Mouse (Mus musculus) layer of hippocampus, adult 2 months (tissue): ENCODE measurements at regions not wholly inside any gene's neighbourhood (a gene's known extent, or its start where the extent isn't known, plus 50 kb on each side); places are given as distances from the start of the nearest gene placed in this dataset.

Source experiments
- DNase-seq, 2 experiments: peaks; one replicate each; pipeline ENCODE4 v3.0.0; 2022; ENCODE audit warnings: low spot score in 2 of 2
- H3K27ac ChIP-seq: fragments of 200-600 bp; 2 replicates; pipeline ENCODE4 v1.8.1; 2022
- H3K4me3 ChIP-seq: fragments of 200-600 bp; 2 replicates; pipeline ENCODE4 v1.8.1; 2022; ENCODE audit warnings: mild to moderate bottlenecking
- CTCF ChIP-seq: fragments of 200-600 bp; conservative IDR thresholded peaks from 2 replicates; pipeline ENCODE4 v1.8.1; 2022; ENCODE audit warnings: antibody characterized with exemption, mild to moderate bottlenecking, moderate library complexity

DNA sequence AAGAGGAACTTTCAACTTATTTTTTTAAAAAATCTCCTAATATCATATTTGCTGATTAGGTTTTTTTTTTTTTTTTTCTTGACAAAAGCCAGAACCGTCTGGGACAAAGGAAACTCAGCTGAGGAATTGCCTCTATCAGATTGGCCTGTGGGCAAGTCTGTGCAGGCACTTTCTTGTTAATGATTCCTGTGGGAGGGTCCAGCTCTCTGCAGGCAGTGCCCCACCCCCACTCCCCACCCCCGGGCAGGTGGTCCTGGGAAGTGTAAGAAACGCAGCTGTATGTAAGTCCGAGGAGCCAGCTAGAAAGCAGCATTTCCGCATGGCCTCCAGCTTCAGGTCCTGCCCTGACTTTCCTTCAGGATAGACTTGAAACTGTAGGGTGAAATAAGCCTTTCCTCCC is 377.7 kb downstream of the Sox2 start:
- H3K4me3 ChIP-seq, result no peak overlapping the region
- no peak for DNase-seq
- no peak for TF ChIP-seq CTCF
- no peak overlapping the region for H3K27ac ChIP-seq

DNA sequence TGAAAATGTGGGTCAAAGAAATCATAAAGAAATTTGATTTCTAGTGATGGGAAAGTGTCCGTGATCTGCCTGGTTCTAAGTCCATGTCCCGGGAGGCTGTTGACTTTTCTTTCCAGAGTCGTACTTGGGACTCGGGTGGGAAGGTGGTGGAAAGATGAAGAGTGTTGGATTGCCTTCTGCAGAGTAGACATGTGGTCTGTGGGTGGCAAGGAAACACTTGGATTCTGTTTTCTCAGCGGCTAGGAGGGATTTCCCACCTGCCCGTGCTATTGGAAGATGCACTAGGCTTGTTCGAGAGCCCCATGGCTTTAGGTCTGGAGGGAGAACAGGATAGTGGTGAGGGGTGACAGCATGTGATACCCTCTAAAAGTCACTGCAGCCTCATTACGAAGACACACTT is 379.7 kb downstream of the Sox2 start:
- no peak for TF ChIP-seq CTCF
- no peak overlapping the region for H3K4me3 ChIP-seq
- peak in 1 of 2 experiments; percentile 16 for DNase-seq
- H3K27ac ChIP-seq, result no peak overlapping the region

DNA sequence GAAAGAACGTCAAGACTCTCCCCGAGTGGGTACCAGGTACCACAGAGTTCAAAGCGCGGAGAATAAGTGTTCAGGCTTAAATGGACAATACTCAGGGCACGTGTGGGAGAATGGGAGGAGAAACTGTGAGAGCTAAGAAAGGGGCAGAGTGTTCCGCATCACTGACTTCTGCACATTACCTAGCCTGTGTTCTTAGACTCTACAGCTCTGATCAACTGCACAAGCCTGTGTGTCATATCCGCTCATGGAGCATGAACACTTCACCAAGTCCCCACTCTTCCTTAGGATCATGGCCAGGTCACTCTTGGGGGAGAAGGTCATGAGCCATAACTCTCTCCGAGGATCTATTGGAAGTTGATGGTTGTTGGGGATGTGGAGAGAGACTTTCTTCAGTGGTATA is 383.4 kb downstream of the Sox2 start:
- DNase-seq, result no peak
- no peak overlapping the region for H3K27ac ChIP-seq
- no peak overlapping the region for H3K4me3 ChIP-seq
- TF ChIP-seq CTCF, result no peak

DNA sequence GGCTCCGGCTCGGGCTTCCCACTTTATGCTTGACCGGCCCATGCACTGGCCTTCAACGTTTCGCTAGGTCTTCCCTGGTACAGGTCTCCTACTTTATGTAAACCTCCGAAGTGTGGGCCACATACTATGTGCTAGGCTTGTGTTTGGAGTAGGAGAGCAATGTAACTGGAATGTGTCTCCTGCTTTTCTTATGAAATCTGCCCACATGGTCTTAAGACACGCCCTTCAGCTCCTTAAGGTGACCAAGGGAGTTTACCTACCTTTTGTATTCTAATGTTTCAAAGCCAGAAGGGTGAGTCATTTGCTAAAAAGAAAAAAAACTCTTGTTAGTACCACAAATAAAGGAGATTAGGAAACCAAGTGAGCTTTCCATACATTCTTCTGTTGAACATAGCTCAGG is 385.0 kb downstream of the Sox2 start:
- Histone ChIP-seq H3K27ac (no peak overlapping the region), H3K4me3 (no peak overlapping the region)
- no peak for TF ChIP-seq CTCF
- no peak for DNase-seq

DNA sequence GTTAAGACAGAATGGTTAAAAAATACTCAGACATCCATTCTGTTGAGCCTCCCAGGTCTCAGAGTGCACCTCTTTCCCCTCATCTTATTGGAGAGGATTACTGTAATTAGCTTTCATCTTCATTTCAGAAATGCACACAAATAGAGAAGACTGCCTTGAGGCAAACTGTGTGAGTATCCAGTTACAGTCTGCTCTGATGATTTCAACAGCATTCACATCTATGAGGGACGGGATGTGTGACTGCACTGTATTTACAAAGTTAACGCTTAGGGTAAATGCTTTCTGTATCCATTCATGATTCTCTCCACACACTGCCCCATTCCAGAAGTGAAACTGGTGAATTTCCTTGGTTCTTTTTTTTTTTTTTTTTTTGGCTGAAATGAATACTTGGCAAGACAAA is 393.5 kb downstream of the Sox2 start:
- no peak for TF ChIP-seq CTCF
- Histone ChIP-seq H3K4me3 (no peak overlapping the region), H3K27ac (no peak overlapping the region)
- no peak for DNase-seq

DNA sequence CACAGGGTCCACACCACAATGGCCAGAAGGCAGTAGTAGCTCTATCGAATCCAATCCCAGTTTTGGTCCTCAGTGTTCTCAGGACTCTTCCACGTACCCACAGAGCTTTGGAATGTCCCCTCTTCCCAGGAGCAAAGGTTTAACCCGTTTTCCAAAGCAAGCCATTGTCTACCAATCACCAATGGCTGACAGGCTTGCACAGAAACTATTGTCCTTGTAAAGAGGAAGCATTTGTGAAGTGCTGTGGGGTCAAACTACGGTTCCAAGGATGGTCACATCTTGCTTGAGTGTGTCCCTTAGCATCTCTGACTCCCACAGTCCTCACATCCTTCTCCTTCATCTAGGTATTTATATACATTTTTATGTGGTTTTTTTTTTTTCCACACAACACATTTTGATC is 409.2 kb downstream of the Sox2 start:
- TF ChIP-seq CTCF, result no peak
- Histone ChIP-seq H3K4me3 (no peak overlapping the region), H3K27ac (no peak overlapping the region)
- DNase-seq, result no peak

DNA sequence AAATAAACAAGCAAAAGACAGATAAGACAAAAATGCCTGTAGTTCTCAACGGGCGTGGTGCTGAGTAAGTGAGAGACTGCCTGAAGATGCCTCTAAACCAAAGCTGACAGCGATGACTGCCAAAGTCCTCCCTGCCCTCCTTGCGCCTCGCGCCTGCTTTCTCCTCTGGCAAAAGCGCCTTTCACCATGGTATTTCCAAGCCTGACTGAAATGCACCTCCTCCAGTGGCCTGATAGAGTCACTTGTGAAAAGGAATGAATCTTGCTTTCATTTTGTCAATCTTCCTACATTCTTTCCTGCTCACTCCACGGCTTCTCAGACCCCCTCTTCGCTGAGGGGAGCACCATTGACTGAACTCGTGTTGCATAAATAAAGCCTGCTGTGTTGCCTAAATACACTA is 409.8 kb downstream of the Sox2 start:
- H3K27ac ChIP-seq, result no peak overlapping the region
- H3K4me3 ChIP-seq, result no peak overlapping the region
- DNase-seq, result no peak
- no peak for TF ChIP-seq CTCF

DNA sequence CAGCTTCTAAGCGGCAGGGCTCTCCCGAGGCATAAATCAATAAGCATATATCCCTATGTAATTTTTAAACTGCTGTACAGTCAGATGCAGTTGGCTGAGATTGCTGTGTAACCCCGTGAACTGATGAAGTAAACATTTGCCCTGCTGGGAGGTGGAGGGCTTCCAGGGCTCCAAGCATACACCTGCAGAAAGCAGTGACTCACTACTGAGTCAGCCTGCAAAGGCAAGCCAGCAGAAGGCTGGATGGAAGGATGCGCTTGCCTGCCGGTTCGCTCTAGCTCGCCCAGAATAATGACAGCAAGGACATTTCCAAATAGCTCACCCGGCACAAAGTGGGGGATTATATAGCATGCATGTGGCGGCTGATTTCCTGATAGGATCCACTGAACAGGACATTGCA is 416.6 kb downstream of the Sox2 start:
- no peak overlapping the region for H3K4me3 ChIP-seq
- H3K27ac ChIP-seq, result no peak overlapping the region
- TF ChIP-seq CTCF, result no peak
- peak; percentile 17 to 23 for DNase-seq

DNA sequence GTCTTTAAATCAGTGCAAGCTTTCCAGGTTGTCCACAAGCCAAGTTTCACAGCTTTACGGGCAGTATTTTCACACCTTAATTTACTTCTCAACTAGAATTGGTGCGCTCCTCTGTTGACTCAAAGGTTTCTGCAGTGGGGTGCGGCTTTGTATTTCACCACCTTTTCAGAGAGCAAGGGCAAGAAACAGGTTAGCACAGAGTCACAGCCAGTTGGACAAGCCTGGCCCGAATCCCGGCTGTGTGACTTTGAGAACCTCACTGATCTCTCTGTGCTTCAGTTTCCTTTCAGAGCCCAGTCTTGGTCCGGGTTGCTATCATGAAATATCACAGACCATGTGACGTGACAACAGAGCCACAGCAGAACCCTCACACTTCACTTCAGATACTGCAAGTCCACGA is 418.4 kb downstream of the Sox2 start:
- TF ChIP-seq CTCF, result no peak
- Histone ChIP-seq H3K27ac (no peak overlapping the region), H3K4me3 (no peak overlapping the region)
- DNase-seq, result no peak

DNA sequence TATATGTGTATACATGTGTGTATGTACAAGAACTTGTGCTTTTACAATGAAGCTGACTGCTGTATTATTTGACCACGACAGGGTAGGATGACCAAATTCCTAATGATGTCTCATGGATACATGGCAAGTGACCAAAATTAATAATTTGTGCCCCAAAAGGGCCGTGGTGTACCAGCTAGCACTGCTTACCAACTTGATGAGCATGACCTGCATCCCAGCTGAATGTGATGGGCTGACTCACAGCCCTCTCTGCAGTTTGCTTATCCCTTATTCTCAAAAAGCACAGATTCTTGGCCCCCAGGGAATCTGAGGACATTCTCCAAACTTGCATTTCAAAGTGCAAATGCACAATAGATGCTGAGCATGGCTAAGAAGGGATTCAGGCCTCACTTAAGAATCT is 420.8 kb downstream of the Sox2 start:
- DNase-seq, result no peak
- no peak overlapping the region for H3K4me3 ChIP-seq
- H3K27ac ChIP-seq, result no peak overlapping the region
- TF ChIP-seq CTCF, result no peak

DNA sequence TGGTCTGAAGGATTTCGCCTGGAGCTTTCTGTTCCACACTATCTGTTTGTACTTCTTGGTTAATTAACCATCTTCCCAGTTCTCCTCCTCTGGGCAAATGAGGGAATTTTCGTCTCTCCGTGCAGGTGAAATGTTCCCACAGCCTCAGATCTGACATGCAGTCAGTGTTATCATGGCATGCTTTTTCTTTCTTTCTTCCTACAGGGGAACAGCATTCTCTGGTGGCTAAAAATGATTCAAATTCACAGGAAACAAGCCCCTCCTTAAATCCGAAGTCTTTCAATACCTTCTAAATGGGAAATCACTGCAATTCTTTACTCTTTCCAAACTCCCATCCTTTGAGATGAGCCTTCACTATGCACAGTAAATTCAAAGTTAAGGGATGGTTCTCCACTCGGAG is 429.7 kb downstream of the Sox2 start:
- no peak for DNase-seq
- TF ChIP-seq CTCF, result peak; percentile 23; the same call in 1 of the 2 replicates
- H3K4me3 ChIP-seq, result no peak overlapping the region
- no peak overlapping the region for H3K27ac ChIP-seq

DNA sequence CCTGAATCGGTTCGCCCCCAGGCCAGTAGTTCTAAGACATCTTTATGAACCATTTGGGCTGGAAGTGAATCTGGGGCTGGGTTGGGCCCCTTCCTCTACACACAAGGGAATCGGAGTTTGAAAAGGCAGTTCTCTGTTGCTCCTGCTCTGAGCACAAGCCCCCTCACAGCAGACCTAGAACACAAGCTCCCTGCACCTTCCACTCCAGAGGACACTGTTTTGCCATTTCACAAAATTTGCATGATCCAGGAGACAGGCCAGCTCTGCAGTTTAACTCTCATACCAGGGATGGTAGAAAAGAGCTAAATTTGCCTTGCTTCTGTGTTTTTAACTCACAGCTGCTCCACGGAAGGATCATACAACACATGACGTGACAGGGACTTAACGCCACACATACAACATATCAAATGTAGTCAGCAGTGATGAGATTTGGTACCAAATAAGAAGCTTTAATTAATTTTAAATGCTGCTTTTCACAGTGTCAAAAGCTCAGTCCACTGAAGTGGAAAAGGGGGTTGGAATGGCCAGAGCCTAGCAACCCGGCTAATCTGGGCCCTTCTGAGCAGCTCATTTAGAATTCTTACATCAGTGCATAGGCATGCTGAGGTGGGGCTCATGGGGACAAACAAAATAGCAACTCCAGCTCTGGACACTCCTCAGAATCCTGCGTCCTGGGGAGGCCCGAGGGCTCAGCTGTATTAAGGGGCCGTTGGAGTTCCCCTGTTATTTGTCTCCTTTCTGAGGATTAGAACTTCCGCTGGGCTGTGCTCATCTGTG is 434.1 kb downstream of the Sox2 start:
- no peak for TF ChIP-seq CTCF
- Histone ChIP-seq H3K4me3 (no peak overlapping the region), H3K27ac (peak overlapping the region; percentile 76)
- peak; percentile 20 to 29 for DNase-seq

DNA sequence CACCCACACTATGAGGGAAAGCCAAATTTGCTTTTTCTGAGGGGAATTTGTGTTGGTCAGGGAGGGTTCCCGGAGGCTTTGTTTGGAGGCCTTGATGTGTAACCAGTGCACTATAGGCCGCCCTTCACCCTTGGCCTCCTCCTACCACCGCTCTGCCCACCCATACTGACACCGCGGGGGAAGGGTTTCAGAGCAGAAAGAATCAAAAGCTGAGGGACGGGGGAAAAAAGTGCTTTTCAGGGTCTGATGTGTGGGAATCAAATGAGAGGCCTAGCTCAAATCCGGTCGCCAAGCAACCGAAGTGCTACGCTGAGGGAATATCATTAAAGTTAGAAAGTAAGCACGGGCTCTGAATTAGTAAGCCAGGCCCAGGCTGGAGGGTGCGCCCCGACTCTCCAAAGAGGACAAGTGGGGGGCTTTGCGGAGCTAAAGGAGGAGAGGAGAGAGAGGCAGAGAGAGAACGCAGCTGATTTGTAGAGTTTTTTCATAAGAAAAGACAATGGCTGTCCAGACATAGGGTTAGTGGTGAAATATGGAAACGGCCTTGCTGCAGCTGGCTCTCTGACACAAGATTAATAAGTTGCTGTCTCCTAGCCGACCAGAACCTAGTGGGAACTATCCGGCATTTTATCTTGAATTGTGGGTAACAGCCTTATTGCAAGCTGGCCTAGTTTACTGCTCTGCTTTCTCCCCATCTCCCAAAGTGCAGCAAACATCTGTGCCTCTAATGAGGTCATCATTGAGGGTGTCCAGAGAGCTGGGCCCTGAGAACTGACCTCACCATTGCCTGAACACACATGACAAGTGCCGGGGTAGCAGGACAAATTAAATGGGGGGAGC is 438.3 kb downstream of the Sox2 start:
- peak; percentile 37 to 78 for DNase-seq
- peak overlapping the region; percentile 15; the same call in 1 of the 2 replicates for H3K4me3 ChIP-seq
- no peak for TF ChIP-seq CTCF
- H3K27ac ChIP-seq, result peak overlapping the region; percentile 86
